Mouse (Mus musculus): ENCODE results near the gene Prkar2b.

Prkar2b gene

GRCm38 (mm10) chr12:32060247-32061089 lies 628 bp downstream of the Prkar2b start:
- peak in 1 of 2 experiments; percentile 4 for DNase-seq (ENCODE audit: low read depth in 1 of 2, low spot score in 2 of 2)

GRCm38 (mm10) chr12:32059707-32060106 lies 1.4 kb downstream of the Prkar2b start:
- no peak for DNase-seq (ENCODE audit: low read depth in 1 of 2, low spot score in 2 of 2)

DNA sequence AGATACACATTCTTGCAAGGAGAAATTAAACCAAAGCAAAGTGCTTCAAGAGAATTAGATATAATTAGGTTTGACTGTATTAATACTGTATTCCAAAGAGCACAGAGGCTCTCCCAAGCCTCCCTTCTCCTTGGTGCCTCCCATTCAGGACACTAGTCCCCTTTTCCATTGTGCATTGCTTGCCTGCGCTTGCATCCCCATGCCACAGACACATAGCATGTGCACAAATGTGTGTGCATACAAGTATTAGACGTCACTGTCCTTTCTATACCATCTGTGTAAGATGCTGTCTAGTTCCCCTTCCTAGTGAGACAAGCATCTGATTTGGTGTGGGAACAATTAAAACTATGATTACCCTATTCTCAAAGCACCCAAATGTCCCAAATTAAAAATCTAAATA lies 2.0 kb downstream of the Prkar2b start:
- no peak for DNase-seq (ENCODE audit: low read depth in 1 of 2, low spot score in 2 of 2)

GRCm38 (mm10) chr12:32057461-32058199 lies 3.5 kb downstream of the Prkar2b start:
- no peak for DNase-seq (ENCODE audit: low read depth in 1 of 2, low spot score in 2 of 2)

DNA sequence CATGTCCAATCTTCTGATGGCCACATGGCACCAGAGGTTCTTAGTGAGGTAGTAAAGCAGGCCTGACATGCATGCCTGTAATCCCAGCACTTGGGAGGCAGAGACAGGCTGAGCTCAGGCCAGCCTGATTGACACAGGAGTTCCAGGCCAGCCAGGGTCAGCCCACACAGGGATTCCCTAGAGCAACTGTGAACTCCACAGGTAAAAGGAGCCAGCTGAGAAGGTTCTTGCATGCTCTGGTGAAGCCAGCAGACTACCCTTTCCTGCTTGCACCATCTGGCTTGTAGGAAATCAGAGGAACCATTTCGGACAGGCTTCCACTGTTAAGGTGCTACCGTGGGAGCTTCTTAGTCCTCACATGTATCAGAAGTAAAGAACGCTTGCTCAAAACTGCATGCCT lies 5.3 kb downstream of the Prkar2b start:
- DNase-seq (ENCODE audit: low read depth in 1 of 2, low spot score in 2 of 2), result no peak

DNA sequence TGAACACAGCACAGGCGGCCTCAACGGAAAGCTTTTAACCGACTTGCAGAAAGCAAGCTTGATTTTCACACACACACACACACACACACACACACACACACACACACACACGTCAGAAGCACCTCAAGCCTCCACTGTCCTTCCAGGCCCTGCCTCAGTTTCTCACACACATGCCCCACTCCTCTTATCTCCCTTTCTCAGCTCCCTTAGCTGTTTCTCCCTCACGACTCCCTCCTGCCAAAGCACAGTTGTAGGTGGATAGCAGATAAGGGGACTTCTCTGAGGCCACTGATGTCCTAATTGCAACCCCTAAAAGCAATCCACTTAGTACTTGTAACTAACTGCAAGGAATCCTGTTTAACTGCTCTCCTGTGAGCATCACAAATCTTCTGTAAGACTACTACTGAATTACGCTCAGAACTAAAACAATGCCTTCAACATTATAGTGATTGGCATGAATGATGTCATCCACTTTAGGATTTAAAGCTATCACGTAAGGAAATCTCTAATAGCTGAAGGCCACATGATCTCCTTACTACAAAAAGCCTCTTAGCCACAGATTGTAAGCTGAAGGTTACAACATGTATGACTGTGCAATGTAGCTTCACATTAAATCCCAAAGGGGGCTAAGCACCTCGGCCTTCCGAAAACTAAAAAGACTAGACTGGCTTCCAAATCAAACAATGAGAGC lies 6.5 kb downstream of the Prkar2b start:
- DNase-seq (ENCODE audit: low read depth in 1 of 2, low spot score in 2 of 2), result no peak

DNA sequence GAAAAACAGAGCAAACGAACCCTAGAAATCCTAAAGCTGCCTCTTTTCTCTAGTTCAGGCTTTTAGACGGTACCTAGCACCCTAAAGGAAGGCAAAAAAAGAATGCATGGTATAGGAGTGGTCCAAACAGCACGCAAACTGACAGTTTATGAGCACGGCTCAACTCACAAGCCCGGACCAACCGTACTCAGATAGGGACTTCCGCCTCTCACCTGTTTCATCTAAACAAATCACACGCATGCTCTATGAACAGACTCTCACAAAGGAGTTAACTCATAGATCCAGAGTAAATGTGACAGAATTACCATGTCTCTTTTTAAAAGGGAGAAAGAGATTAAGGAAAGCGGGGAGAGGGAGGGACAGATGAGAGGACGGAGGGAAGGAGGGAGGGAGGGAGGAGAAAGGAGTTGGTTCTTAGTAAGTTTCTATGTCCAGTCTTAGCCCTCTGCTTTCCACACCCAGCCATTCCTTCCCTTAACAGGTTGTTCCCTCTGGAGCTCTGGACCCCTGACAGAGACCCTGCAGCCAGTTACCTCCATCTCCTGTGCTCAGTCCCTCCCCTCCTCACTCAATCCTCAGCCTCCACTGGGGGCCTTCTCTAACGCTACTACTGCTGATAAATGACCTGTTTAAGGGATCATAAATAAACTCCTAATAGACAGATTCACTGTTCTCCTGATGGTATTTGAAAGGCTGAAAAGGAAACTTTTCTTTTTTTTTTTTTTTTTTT lies 7.3 kb downstream of the Prkar2b start:
- DNase-seq (ENCODE audit: low read depth in 1 of 2, low spot score in 2 of 2), result no peak

GRCm38 (mm10) chr12:32052882-32053281 lies 8.2 kb downstream of the Prkar2b start:
- no peak for DNase-seq (ENCODE audit: low read depth in 1 of 2, low spot score in 2 of 2)

DNA sequence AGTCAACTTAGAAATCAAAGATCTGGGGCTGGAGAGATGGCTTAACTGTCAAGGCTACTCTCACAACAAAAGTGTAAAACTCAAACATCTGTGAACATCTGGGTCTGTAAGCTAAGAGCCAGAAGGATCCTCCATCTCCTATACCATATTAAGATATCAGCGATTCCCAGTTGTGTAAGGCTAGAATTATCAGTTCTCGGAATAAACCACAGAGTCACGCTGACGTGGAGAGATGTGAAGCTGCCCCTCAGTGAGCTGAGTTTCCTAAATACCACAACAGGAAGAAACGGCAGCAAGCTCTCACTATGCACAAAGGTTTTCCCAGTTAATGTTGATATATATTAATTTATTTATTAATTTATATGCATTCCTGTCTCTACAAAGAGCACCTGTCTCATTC lies 10.9 kb downstream of the Prkar2b start:
- DNase-seq (ENCODE audit: low read depth in 1 of 2, low spot score in 2 of 2), result no peak

DNA sequence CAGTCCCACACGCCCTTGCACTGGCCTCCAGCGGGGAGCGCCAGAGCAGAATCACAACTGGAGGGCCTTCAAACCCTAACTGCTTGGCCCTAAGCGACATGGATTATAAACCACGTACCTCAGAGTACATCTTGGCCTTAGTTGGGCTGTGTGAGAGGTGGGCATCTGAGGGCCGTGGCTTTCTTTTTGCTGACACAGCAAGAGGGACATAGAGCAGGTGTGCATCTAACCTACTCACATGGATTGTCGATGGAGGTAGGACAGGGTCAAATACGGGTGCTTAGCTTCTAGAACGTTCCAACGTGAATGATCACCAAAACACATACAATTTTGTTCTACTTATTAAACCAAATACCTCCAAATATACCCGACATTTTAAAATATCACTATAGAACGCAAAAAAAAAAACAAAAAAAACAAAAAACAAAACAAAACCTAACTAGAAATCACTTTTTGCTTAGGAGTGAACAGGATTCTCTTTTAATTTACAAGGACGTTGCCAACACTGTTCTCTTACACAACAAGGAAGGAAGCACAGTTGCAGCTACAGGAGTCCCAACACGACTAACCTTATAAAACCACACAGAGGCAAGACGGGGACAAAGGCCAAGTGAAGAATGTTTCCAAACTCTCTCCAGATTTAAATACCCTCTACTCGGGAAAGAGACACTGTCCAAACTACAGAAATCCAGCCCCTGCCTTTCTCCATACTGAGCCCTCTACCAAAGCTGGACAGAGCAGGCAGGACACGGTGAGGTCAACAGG lies 15.3 kb downstream of the Prkar2b start:
- no peak for DNase-seq (ENCODE audit: low read depth in 1 of 2, low spot score in 2 of 2)

GRCm38 (mm10) chr12:32044487-32045134 lies 16.5 kb downstream of the Prkar2b start:
- DNase-seq (ENCODE audit: low read depth in 1 of 2, low spot score in 2 of 2), result no peak

DNA sequence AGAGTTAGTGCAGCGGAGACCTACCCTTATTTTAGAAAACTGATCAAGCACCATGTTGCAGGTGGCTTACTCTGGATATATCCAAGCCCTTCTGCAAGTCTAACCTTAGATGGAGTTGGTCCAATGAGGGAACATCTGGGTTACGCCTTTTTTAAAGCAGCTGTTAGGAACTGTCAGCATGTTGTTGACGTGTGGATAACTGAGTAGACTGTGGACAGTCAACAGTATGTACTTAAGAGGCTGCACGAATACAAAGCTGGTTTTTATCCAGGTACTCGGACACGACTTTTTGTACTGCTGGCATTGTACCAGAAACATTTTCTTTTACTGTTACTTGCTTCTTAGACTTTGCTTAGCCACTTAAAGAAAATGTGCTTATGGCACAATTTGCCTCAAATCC lies 27.6 kb downstream of the Prkar2b start:
- no peak for DNase-seq (ENCODE audit: low read depth in 1 of 2, low spot score in 2 of 2)

- no peak for DNase-seq (ENCODE audit: low read depth in 1 of 2, low spot score in 2 of 2)
Measured at GRCm38 (mm10) chr12:32032917-32033316, 28.2 kb downstream of the Prkar2b start.

DNA sequence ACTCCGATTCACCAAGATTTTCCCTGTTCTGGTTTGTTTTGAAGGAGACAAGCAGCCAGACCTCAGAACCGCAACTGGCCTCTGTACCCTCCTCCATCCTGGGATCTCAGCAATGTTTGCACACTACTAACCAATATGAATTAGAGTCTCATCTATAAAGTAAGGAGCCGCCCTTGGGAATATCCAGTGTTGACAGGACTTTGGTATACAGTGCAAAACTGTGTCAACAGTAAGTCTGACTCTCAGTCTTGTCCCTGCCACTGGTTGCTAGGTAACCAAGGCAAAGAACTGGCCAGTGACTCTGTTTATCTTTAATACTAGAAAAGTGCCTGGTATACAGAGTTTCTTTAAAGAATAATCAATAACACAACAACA lies 42.7 kb downstream of the Prkar2b start:
- no peak for DNase-seq (ENCODE audit: low read depth in 1 of 2, low spot score in 2 of 2)

DNA sequence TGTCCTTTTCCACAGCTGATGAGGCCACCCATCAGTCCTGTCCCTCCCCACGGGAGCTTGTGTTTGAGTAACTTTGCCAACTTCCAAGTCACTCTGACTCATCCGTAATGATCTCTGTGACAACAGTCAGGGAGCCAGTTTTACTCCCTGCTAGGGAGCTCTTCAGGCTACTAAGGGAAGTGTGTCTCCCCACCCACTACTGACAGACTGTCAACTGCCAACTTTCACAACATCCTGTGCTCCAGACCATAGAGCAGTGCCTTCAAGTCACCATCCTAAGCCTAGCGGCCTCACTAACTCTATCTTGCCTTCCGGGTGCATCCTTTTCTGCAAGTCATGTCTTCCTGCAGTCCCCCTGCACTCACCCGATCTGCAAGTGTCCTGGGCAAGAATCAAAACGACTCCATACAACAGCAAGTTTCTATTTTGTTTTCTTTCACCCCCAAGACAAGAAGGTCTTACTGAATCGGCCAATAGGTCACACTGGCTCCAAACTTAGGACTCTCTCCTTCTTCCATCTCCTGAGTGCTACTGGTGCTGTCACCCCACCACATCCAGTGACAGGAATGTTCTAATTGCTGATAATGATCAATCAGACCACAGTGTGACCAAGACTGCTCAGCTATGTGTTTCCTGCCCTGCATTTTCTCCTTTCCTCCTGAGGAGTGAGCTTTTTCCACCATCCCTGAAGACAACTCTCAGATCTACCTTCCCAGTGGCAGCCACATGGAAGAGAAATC lies 43.3 kb downstream of the Prkar2b start:
- peak; percentile 32 to 58 for DNase-seq (ENCODE audit: low read depth in 1 of 2, low spot score in 2 of 2)

DNA sequence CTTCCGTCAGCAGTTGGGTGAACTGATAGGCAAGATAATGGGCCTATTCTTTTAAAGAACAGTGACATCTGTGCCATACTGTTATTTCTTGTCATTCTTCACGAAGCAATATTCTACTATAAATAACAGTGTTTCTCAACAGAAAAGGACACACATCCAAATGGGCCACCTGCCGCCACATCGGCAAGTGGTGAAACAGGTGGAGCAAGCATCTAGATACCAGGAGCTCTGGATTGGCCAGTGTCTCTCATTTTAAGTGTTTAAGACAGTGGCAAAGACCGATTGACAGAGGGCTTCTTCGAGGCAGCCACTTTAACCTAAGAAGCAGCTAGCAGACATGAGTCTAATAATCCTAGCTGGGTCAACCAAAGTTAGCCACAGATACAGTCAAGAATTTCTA lies 44.6 kb downstream of the Prkar2b start:
- no peak for DNase-seq (ENCODE audit: low read depth in 1 of 2, low spot score in 2 of 2)

GRCm38 (mm10) chr12:32015268-32015769 lies 45.8 kb downstream of the Prkar2b start:
- no peak for DNase-seq (ENCODE audit: low read depth in 1 of 2, low spot score in 2 of 2)

GRCm38 (mm10) chr12:32014811-32015210 lies 46.3 kb downstream of the Prkar2b start:
- no peak for DNase-seq (ENCODE audit: low read depth in 1 of 2, low spot score in 2 of 2)

DNA sequence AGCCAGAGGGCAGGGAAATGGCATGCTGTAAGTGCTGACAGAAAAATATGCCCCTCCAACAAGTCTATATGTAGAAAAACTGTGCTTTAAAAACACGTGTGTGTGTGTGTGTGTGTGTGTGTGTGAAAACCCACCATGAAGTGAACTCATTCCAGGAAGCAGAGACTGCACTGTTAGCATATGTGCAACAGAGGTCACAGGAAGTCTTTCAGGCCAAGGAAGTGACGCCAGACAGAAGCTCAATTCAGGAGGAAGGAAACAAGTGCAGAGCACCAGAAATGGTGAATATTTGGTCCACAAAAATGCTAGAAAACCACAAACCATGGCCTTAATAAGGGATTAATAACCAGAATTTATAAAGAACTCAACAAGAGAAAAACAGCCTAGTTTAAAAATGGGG lies 48.9 kb downstream of the Prkar2b start:
- DNase-seq (ENCODE audit: low read depth in 1 of 2, low spot score in 2 of 2), result no peak
